Mouse (Mus musculus) hindbrain, embryonic 14.5 days (tissue): ENCODE data around the gene Pex11a. TPM values are rescaled to one million over a fixed set of nuclear protein-coding genes. Genes with fewer than 3 reads are reported as not detected.

Experiments
- ATAC-seq: fragments of 200-750 bp; cut with Nextera tagmentation; 2 replicates; pipeline ENCODE4 v1.8.0; 2017; ENCODE audit warnings: moderate number of reproducible peaks, mild to moderate bottlenecking, moderate TSS enrichment, moderate library complexity; ENCODE audit not compliant: low FRiP score
- DNase-seq: peaks from one replicate; pipeline ENCODE4 v3.0.0-alpha.2; 2015; ENCODE audit warnings: low spot score
- H3K27ac ChIP-seq: fragments of 300-500 bp; sonication (generic); 2 replicates; pipeline ENCODE4 v1.5.1; 2014; ENCODE audit warnings: mild to moderate bottlenecking, moderate library complexity
- H3K27me3 ChIP-seq: fragments of 300-500 bp; sonication (generic); 2 replicates; pipeline ENCODE4 v1.6.1; 2014; ENCODE audit warnings: mild to moderate bottlenecking, low read length, mixed read lengths; ENCODE audit not compliant: control insufficient read depth, insufficient read depth
- H3K36me3 ChIP-seq: fragments of 300-500 bp; sonication (generic); replicated peaks from 2 replicates; pipeline ENCODE4 v1.6.1; 2014; ENCODE audit not compliant: control insufficient read depth, insufficient read depth
- H3K4me1 ChIP-seq: fragments of 300-500 bp; sonication (generic); replicated peaks from 2 replicates; pipeline ENCODE4 v1.6.1; 2014; ENCODE audit warnings: antibody characterized with exemption, low read length, mixed read lengths; ENCODE audit not compliant: control insufficient read depth, insufficient read depth
- H3K4me2 ChIP-seq: fragments of 300-500 bp; sonication (generic); replicated peaks from 2 replicates; pipeline ENCODE4 v1.6.1; 2014; ENCODE audit warnings: mild to moderate bottlenecking, moderate library complexity
- H3K4me3 ChIP-seq: fragments of 300-500 bp; sonication (generic); replicated peaks from 2 replicates; pipeline ENCODE4 v1.5.1; 2014; ENCODE audit warnings: mild to moderate bottlenecking, low read length
- H3K9ac ChIP-seq: fragments of 300-500 bp; sonication (generic); 2 replicates; pipeline ENCODE4 v1.6.1; 2014
- H3K9me3 ChIP-seq: fragments of 300-500 bp; sonication (generic); 2 replicates; pipeline ENCODE4 v1.6.1; 2016; ENCODE audit warnings: low read length; ENCODE audit not compliant: control insufficient read depth
- WGBS: fragments of 180-500 bp; shearing (Covaris S2); extraction: QIAGEN DNeasy Blood & Tissue Kit; methylation state at CpG from one replicate; pipeline ENCODE4 v1.1.7; 2014; 5-methylcytosine and 5-hydroxymethylcytosine counted together
- polyA plus RNA-seq: library from polyadenylated mRNA; unstranded; fragments of >200 nt; fragmentation: Nextera tagmentation; extraction: Ambion mirVana; gene quantifications from 2 replicates; pipeline ENCODE4 v1.2.1, GENCODE M21; 2014

Pex11a gene
- polyA plus RNA-seq, 1 experiment from 2014 or later = 14.3 TPM

DNA sequence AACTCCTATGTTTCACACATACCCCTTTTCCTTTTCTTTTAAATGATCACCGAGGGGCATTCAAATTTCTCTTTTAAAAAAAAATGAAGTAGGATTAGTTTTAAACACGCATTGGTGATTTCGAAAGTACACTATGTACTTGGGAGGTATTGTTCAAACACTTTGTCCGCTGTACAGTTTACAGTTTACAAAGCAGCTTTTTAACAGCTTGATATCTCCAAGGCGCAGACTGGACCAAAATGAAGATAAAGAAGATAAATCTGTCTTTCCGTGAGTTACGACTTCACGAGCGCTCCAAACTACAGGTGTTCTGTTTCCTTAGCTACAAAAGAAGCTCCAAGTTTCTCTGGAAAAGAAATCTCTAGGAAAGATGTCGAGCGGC, 663 bp downstream of the Pex11a start:
- Histone ChIP-seq H3K4me2 (peak overlapping the region; percentile 97), H3K27me3 (no peaks in the 10 kb centered on the region), H3K9me3 (no peaks in the 10 kb centered on the region), H3K4me1 (peaks cover 6% of the 10 kb centered on the region; the same call in 1 of the 2 replicates), H3K9ac (peak overlapping the region; percentile 71), H3K27ac (no peak overlapping the region), H3K4me3 (peak overlapping the region; percentile 74), H3K36me3 (no peaks in the 10 kb centered on the region)
- DNase-seq = no peak
- 25% methylated on average over 11 of the region's 11 CpGs for WGBS
- ATAC-seq = no peak

DNA sequence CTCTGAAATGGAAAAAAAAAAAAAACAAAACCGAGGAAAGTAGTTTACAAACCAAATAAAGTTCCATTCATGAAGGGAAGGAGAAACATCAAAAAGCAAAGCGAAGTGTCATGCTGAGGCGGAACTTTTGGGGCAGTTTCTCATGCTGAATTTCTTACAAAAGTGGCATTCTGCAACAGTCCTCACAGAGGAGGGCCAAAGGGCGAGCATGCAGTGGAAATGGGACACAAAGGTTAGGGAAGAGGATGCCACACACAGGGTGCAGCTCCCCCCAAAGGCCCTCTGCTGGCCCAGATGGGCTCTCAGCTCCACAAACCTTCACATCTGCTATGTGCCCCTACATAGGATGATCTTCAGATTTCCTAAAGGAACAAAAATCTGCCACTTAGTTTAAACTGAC, 2.7 kb downstream of the Pex11a start:
- 80% methylated on average over 4 of the region's 4 CpGs for WGBS
- Histone ChIP-seq H3K36me3 (0 out of 2 replicates have a peak, but pooled peaks cover 8% of the 10 kb centered on the region), H3K27me3 (no peaks in the 10 kb centered on the region), H3K4me2 (no peak overlapping the region), H3K4me1 (peaks cover 6% of the 10 kb centered on the region; the same call in 1 of the 2 replicates), H3K4me3 (no peak overlapping the region), H3K9ac (no peak overlapping the region), H3K27ac (no peak overlapping the region), H3K9me3 (no peaks in the 10 kb centered on the region)
- ATAC-seq (no peak), DNase-seq (no peak)

GRCm38 (mm10) chr7:79738913-79739312, 4.0 kb downstream of the Pex11a start:
- H3K4me2 ChIP-seq = no peak overlapping the region
- WGBS = 95% methylated on average over 2 of the region's 2 CpGs
- H3K36me3 ChIP-seq = 0 out of 2 replicates have a peak, but pooled peaks cover 8% of the 10 kb centered on the region
- no peak overlapping the region for H3K9ac ChIP-seq
- no peak for ATAC-seq
- no peak overlapping the region for H3K27ac ChIP-seq
- no peak overlapping the region for H3K4me3 ChIP-seq
- no peaks in the 10 kb centered on the region for H3K9me3 ChIP-seq
- peaks cover 6% of the 10 kb centered on the region; the same call in 1 of the 2 replicates for H3K4me1 ChIP-seq
- no peak for DNase-seq
- H3K27me3 ChIP-seq = no peaks in the 10 kb centered on the region

GRCm38 (mm10) chr7:79736511-79736910, 6.4 kb downstream of the Pex11a start:
- ATAC-seq (no peak), DNase-seq (no peak)
- no peaks in the 10 kb centered on the region for H3K4me1 ChIP-seq
- no peak overlapping the region for H3K27ac ChIP-seq
- no peak overlapping the region for H3K9ac ChIP-seq
- no peak overlapping the region for H3K4me3 ChIP-seq
- H3K4me2 ChIP-seq = no peak overlapping the region
- H3K9me3 ChIP-seq = no peaks in the 10 kb centered on the region
- WGBS = 94% methylated on average over 14 of the region's 14 CpGs
- H3K27me3 ChIP-seq = no peaks in the 10 kb centered on the region
- 0 out of 2 replicates have a peak, but pooled peaks cover 8% of the 10 kb centered on the region for H3K36me3 ChIP-seq

DNA sequence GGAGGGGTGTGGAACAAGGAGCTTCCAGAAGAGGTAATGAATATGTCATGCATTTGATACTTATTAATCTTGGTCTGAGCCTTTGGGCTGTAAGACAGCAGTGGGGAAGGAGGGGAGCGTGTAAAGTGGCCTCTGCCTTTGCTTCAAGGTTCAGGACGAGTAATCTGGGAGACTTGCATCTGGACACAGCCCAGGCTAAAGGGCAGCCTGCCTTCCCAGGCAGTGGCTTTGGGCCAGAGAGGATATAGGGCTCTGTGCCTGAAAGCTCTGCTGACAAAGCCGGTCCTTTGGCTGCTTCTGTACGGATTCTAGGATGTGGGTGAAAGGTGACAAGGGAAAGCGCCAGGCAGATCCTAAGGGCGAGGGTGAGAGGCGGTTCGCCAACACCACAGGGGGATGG, 8.4 kb downstream of the Pex11a start:
- no peak for ATAC-seq
- Histone ChIP-seq H3K27ac (no peak overlapping the region), H3K4me3 (no peak overlapping the region), H3K9me3 (no peaks in the 10 kb centered on the region), H3K36me3 (0 out of 2 replicates have a peak, but pooled peaks cover 8% of the 10 kb centered on the region), H3K9ac (no peak overlapping the region), H3K27me3 (no peaks in the 10 kb centered on the region), H3K4me1 (no peaks in the 10 kb centered on the region), H3K4me2 (no peak overlapping the region)
- WGBS = 82% methylated on average over 8 of the region's 8 CpGs
- no peak for DNase-seq

DNA sequence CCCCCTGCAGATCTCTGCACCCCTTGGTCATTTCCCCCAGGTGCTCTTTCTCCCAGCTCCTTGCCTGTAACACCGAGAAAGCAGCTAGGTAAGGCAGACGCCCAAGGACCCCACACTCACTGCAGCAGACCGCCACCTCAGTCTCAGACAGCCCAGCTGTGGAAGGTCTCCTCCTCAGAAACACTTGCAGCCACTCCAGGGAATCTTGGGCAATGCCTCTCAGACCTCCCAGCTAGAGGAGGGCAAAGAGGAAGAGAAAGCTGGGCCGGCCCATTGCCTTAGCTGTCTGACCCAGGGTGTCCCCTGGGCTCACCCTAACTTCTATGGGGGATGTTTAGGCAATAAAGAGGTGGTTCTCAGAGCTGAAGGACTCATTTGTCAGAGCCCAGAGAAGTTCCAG, 10.3 kb downstream of the Pex11a start, which contains the start of gene Plin1:
Gene Plin1 (minus strand): TSS at position 282 of the 400 bp plus-strand sequence.
- Histone ChIP-seq H3K27ac (no peak within 1 kb of the TSS), H3K9me3 (no peaks in the 10 kb centered on the region), H3K4me1 (no peaks in the 10 kb centered on the region), H3K4me2 (no peak within 1 kb of the TSS), H3K4me3 (no peak within 1 kb of the TSS), H3K36me3 (0 out of 2 replicates have a peak, but pooled peaks cover 8% of the 10 kb centered on the region), H3K27me3 (no peaks in the 10 kb centered on the region), H3K9ac (no peak within 1 kb of the TSS)
- no peak for ATAC-seq
- WGBS = 66% methylated on average over 4 of the region's 4 CpGs
- no peak for DNase-seq

GRCm38 (mm10) chr7:79731438-79731837, 11.5 kb downstream of the Pex11a start:
- WGBS = 80% methylated on average over 13 of the region's 13 CpGs
- ATAC-seq (no peak), DNase-seq (no peak)
- Histone ChIP-seq H3K27me3 (no peaks in the 10 kb centered on the region), H3K27ac (no peak overlapping the region), H3K4me2 (no peak overlapping the region), H3K4me1 (no peaks in the 10 kb centered on the region), H3K4me3 (no peak overlapping the region), H3K9ac (no peak overlapping the region), H3K9me3 (no peaks in the 10 kb centered on the region), H3K36me3 (0 out of 2 replicates have a peak, but pooled peaks cover under 1% of the 10 kb centered on the region)

- 66% methylated on average over 11 of the region's 11 CpGs for WGBS
- Histone ChIP-seq H3K9ac (no peak overlapping the region), H3K27ac (no peak overlapping the region), H3K4me1 (no peaks in the 10 kb centered on the region), H3K36me3 (no peaks in the 10 kb centered on the region), H3K4me3 (no peak overlapping the region), H3K27me3 (no peaks in the 10 kb centered on the region), H3K4me2 (no peak overlapping the region), H3K9me3 (no peaks in the 10 kb centered on the region)
- DNase-seq (no peak), ATAC-seq (no peak)
Observed at GRCm38 (mm10) chr7:79729743-79730370, 13.1 kb downstream of the Pex11a start.

DNA sequence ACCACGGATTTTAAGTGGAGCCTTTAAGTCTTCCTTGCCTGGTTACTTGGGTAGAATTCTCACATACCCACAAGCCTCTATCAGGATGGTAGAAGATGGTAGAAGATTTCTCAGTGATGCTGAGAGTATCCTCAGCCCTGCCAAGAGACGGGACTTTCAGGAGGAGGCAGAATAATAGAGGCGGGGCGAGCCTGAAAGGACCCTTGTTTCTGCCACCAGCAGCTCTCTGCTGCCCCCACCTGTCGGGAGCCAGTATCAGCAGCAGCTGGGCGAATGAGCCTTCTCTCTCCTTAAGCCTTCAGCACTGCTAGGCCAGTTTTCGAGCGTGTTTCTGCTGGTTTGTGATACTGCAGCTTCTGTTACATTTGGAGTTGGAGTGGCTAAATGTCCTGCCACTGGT, 13.8 kb downstream of the Pex11a start:
- H3K27me3 ChIP-seq = no peaks in the 10 kb centered on the region
- DNase-seq (peak; percentile 67), ATAC-seq (peak; percentile 40; the same call in 1 of the 2 replicates)
- H3K4me3 ChIP-seq = no peak overlapping the region
- no peaks in the 10 kb centered on the region for H3K4me1 ChIP-seq
- 8% methylated on average over 8 of the region's 8 CpGs for WGBS
- no peak overlapping the region for H3K9ac ChIP-seq
- H3K9me3 ChIP-seq = no peaks in the 10 kb centered on the region
- H3K36me3 ChIP-seq = no peaks in the 10 kb centered on the region
- no peak overlapping the region for H3K4me2 ChIP-seq
- no peak overlapping the region for H3K27ac ChIP-seq
